Mouse (Mus musculus) CH12.LX (cell line): Measurements from ENCODE around the gene Kif12.

Experiments used
- MXI1 ChIP-seq: IDR thresholded peaks from 2 replicates; pipeline ENCODE4 v1.6.1; 2011; ENCODE audit warnings: mild to moderate bottlenecking, low read depth, low read length, improper control_type of control experiment
- RCOR1 ChIP-seq: conservative IDR thresholded peaks from 2 replicates; pipeline ENCODE4 v1.6.1; 2012; ENCODE audit warnings: low read depth, mild to moderate bottlenecking, inconsistent platforms, low read length, improper control_type of control experiment
- SMC3 ChIP-seq: IDR thresholded peaks from 2 replicates; pipeline ENCODE4 v1.6.1; 2011; ENCODE audit warnings: low read depth, low read length, improper control_type of control experiment
- USF1 ChIP-seq: IDR thresholded peaks from 2 replicates; pipeline ENCODE4 v1.6.1; 2014; ENCODE audit warnings: low read depth, mild to moderate bottlenecking, inconsistent platforms, low read length, improper control_type of control experiment
- USF2 ChIP-seq: conservative IDR thresholded peaks from 2 replicates; pipeline ENCODE4 v1.6.1; 2011; ENCODE audit warnings: low read depth, low read length, improper control_type of control experiment
- ZNF384 ChIP-seq: IDR thresholded peaks from 2 replicates; pipeline ENCODE4 v1.6.1; 2012; ENCODE audit warnings: low read depth, low read length, improper control_type of control experiment, inconsistent platforms

- TF ChIP-seq SMC3 (no peak), USF1 (no peak), MXI1 (no peak), USF2 (no peak), RCOR1 (no peak), ZNF384 (no peak)
These were observed 33.7 kb upstream of the Kif12 start for GRCm38 (mm10) chr4:63205583-63205982.
